ENCODE assay signal across 32 mouse cellular contexts in genomic region chr17:44827964-44828363, GRCm38 (mm10). TPM values are rescaled to one million over a fixed set of nuclear protein-coding genes. Genes with fewer than 3 reads are reported as not detected.
A peak's percentile ranks its signal among the peaks of the same experiment; 100 is the strongest.
DNase-seq lines count a peak whose midpoint lies in the region; ATAC-seq and TF ChIP-seq lines count a peak whose summit lies in the region.
"Had no signal": no experiment of that assay in that cellular context is flagged by ENCODE, and none has a peak within 500 bp of the region (broad histone marks: within the 10 kb centered on the region; RNA-seq: fewer than 3 reads in every experiment).

No protein-coding gene starts in this region.

- H3K36me3 ChIP-seq in MEL (ENCODE audit: control insufficient read depth in 1 of 2, insufficient read depth in 2 of 2, low read length in 2 of 2) = peaks cover 0 to 29% of the 10 kb centered on the region in 2 experiments; a peak in 2 of 4 replicates
- H3K36me3 ChIP-seq in liver, embryonic 16.5 days (ENCODE audit: control insufficient read depth, insufficient read depth) = no peaks in the 10 kb centered on the region
- H3K36me3 ChIP-seq in hindbrain, embryonic 10.5 days = no peaks in the 10 kb centered on the region
- H3K36me3 ChIP-seq: embryonic facial prominence, embryonic 12.5 days; G1E; heart, embryonic 13.5 days; hindbrain, embryonic 13.5 days; kidney, embryonic 15.5 days; limb, embryonic 12.5 days; neural tube, embryonic 12.5 days had no signal

- H3K4me1 ChIP-seq in MEL (ENCODE audit: control insufficient read depth in 1 of 2, insufficient read depth in 2 of 2, low read length in 2 of 2) = peaks cover 18 to 25% of the 10 kb centered on the region in 2 experiments
- peaks cover 18% of the 10 kb centered on the region for H3K4me1 ChIP-seq in liver, embryonic 16.5 days (ENCODE audit: control insufficient read depth, low read depth, low read length)
- no peaks in the 10 kb centered on the region for H3K4me1 ChIP-seq in cerebellum, adult 2 months (ENCODE audit: control insufficient read depth, insufficient read depth, low read length)
- no peaks in the 10 kb centered on the region for H3K4me1 ChIP-seq in hindbrain, embryonic 10.5 days (replicated peaks)
- H3K4me1 ChIP-seq: embryonic facial prominence, embryonic 12.5 days; hindbrain, embryonic 13.5 days; kidney, embryonic 15.5 days; limb, embryonic 12.5 days; neural tube, embryonic 12.5 days had no signal

- TF ChIP-seq RAD21 in MEL (IDR thresholded peaks at IDR 0.05; ENCODE audit: low read depth, low read length) = no peak

- no peaks in the 10 kb centered on the region for H3K27me3 ChIP-seq in MEL (ENCODE audit: control insufficient read depth in 1 of 2, insufficient read depth in 2 of 2, low read length in 2 of 2)
- H3K27me3 ChIP-seq in liver, embryonic 16.5 days (ENCODE audit: control insufficient read depth, insufficient read depth, low read depth, low read length) = no peaks in the 10 kb centered on the region
- no peaks in the 10 kb centered on the region for H3K27me3 ChIP-seq in cerebellum, adult 2 months (ENCODE audit: control insufficient read depth, insufficient read depth, low read length)
- H3K27me3 ChIP-seq in hindbrain, embryonic 10.5 days (ENCODE audit: insufficient read depth, poor library complexity, severe bottlenecking) = no peaks in the 10 kb centered on the region
- H3K27me3 ChIP-seq: CH12.LX; embryonic facial prominence, embryonic 12.5 days; heart, embryonic 13.5 days; hindbrain, embryonic 13.5 days; kidney, embryonic 15.5 days; limb, embryonic 12.5 days; megakaryocyte, embryonic 14.5 days; neural tube, embryonic 12.5 days had no signal

- no peaks in the 10 kb centered on the region for H3K9me3 ChIP-seq in MEL (replicated peaks; ENCODE audit: insufficient read depth, low read length)
- H3K9me3 ChIP-seq in liver, embryonic 16.5 days (replicated peaks; ENCODE audit: control insufficient read depth, low read length) = no peaks in the 10 kb centered on the region
- 0 out of 2 replicates have a peak, but pooled peaks cover 4% of the 10 kb centered on the region for H3K9me3 ChIP-seq in hindbrain, embryonic 10.5 days
- H3K9me3 ChIP-seq: embryonic facial prominence, embryonic 12.5 days; G1E; heart, embryonic 13.5 days; hindbrain, embryonic 13.5 days; kidney, embryonic 15.5 days; megakaryocyte, embryonic 14.5 days; neural tube, embryonic 12.5 days had no signal

- peak overlapping the region; percentile 34 for H3K4me2 ChIP-seq in liver, embryonic 16.5 days (ENCODE audit: low read depth, low read length)
- H3K4me2 ChIP-seq: embryonic facial prominence, embryonic 12.5 days; heart, embryonic 13.5 days; hindbrain, embryonic 13.5 days; kidney, embryonic 15.5 days; limb, embryonic 12.5 days; lung, embryonic 14.5 days; neural tube, embryonic 12.5 days had no signal

- no peak overlapping the region for H3K9ac ChIP-seq in MEL (ENCODE audit: control insufficient read depth, low read depth, low read length, poor library complexity, severe bottlenecking)
- peak overlapping the region; percentile 25; the same call in 1 of the 2 replicates for H3K9ac ChIP-seq in liver, embryonic 16.5 days (ENCODE audit: low read depth, low read length)
- H3K9ac ChIP-seq: embryonic facial prominence, embryonic 12.5 days; heart, embryonic 13.5 days; hindbrain, embryonic 13.5 days; kidney, embryonic 15.5 days; limb, embryonic 12.5 days; lung, embryonic 14.5 days; neural tube, embryonic 12.5 days had no signal

- 30% methylated on average over 4 of the region's 4 CpGs for WGBS in liver, embryonic 16.5 days (ENCODE audit: insufficient replicate concordance)
- 88% methylated on average over 4 of the region's 4 CpGs for WGBS in cerebellum, adult 2 months
- WGBS in hindbrain, embryonic 10.5 days = 85% methylated on average over 4 of the region's 4 CpGs

- TF ChIP-seq EP300 in MEL (IDR thresholded peaks at IDR 0.05; ENCODE audit: low read depth in 1 of 2, low read length in 2 of 2) = peak; percentile 66 to 84

- H3K27ac ChIP-seq in MEL (ENCODE audit: control insufficient read depth, low read depth, low read length) = peak overlapping the region; percentile 43; the same call in 1 of the 2 replicates
- H3K27ac ChIP-seq in liver, embryonic 16.5 days (ENCODE audit: low read length) = peak overlapping the region; percentile 80
- H3K27ac ChIP-seq in cerebellum, adult 2 months (ENCODE audit: insufficient read depth, low read length) = no peak overlapping the region
- H3K27ac ChIP-seq in hindbrain, embryonic 10.5 days = no peak overlapping the region
- H3K27ac ChIP-seq: embryonic facial prominence, embryonic 12.5 days; heart, embryonic 13.5 days; hindbrain, embryonic 13.5 days; kidney, embryonic 15.5 days; limb, embryonic 12.5 days; neural tube, embryonic 12.5 days had no signal

- H3K79me2 ChIP-seq in MEL (ENCODE audit: control insufficient read depth, insufficient read depth, low read length, poor library complexity) = no peaks in the 10 kb centered on the region

- TF ChIP-seq POLR2A in MEL (IDR thresholded peaks at IDR 0.05; ENCODE audit: control insufficient read depth in 1 of 2, insufficient read depth in 1 of 2, low read depth in 1 of 2, low read length in 2 of 2, poor library complexity in 1 of 2) = no peak
- no peak for TF ChIP-seq POLR2A in cerebellum, adult 2 months (IDR thresholded peaks at IDR 0.05; ENCODE audit: borderline replicate concordance, insufficient read depth, low read length)

- peak; percentile 70 for DNase-seq in MEL (ENCODE audit: low read depth, low spot score)
- peak; percentile 64 for DNase-seq in c-Kit-negative CD71-positive TER-119-positive erythroid progenitor cells, embryonic 14.5 days (ENCODE audit: low read depth, low spot score)
- peak; percentile 64 for DNase-seq in liver
- no peak for DNase-seq in cerebellum, adult 2 months
- no peak for DNase-seq in hindbrain, embryonic 10.5 days (ENCODE audit: low spot score)
- no peak for DNase-seq in retina, embryonic 14.5 days (ENCODE audit: low spot score)
- DNase-seq: adrenal gland, postnatal 10 days; B cell, adult 2 months; cerebellum, adult 11 months; cerebellum, postnatal 14 days; gastrocnemius, postnatal 25 days; heart, adult 18-20 months; heart, postnatal 14 days; kidney, adult 11 months; kidney, postnatal 36 days; lung, embryonic 14.5 days; midbrain, embryonic 14.5 days; right cerebral cortex, adult 18-20 months; right cerebral cortex, postnatal 4 days; thymus, postnatal 14 days had no signal

- ATAC-seq in liver, embryonic 16.5 days (ENCODE audit: low read depth) = peak; percentile 96
- ATAC-seq: activated CD4-positive, CD25-positive, alpha-beta regulatory T cell, adult 4 months; forebrain, embryonic 16.5 days had no signal

- no peak for TF ChIP-seq CTCF in MEL (IDR thresholded peaks at IDR 0.05 in 2 of 3, conservative IDR thresholded peaks at IDR 0.05 in 1 of 3; ENCODE audit: control insufficient read depth in 1 of 3, insufficient read depth in 1 of 3, low read depth in 2 of 3, low read length in 3 of 3, poor library complexity in 1 of 3, severe bottlenecking in 1 of 3)
- no peak for TF ChIP-seq CTCF in cerebellum, adult 2 months (IDR thresholded peaks at IDR 0.05; ENCODE audit: borderline replicate concordance, insufficient read depth, low read depth, low read length)

- no peak overlapping the region for H3K4me3 ChIP-seq in MEL (ENCODE audit: control insufficient read depth in 1 of 2, insufficient read depth in 1 of 2, low read depth in 2 of 2, low read length in 2 of 2)
- no peak overlapping the region for H3K4me3 ChIP-seq in liver, embryonic 16.5 days (ENCODE audit: low read depth, low read length)
- H3K4me3 ChIP-seq in cerebellum, adult 2 months (replicated peaks; ENCODE audit: insufficient read depth, low read depth, low read length) = no peak overlapping the region
- no peak overlapping the region for H3K4me3 ChIP-seq in hindbrain, embryonic 10.5 days
- H3K4me3 ChIP-seq: embryonic facial prominence, embryonic 12.5 days; heart, embryonic 13.5 days; hindbrain, embryonic 13.5 days; kidney, embryonic 15.5 days; limb, embryonic 12.5 days; neural tube, embryonic 12.5 days had no signal

TF ChIP-seq in MEL, 35 proteins besides CTCF, POLR2A, EP300 and RAD21:
- TF ChIP-seq RCOR1 (IDR thresholded peaks at IDR 0.05; ENCODE audit: low read depth, low read length) = peak; percentile 69
- peak; percentile 54 for TF ChIP-seq ZNF384 (IDR thresholded peaks at IDR 0.05; ENCODE audit: low read depth, low read length)
- no peak for TF ChIP-seq UBTF (IDR thresholded peaks at IDR 0.05; ENCODE audit: borderline replicate concordance, insufficient read depth, low read depth, low read length)
- peak; percentile 43 for TF ChIP-seq TAL1 (IDR thresholded peaks at IDR 0.05; ENCODE audit: low read length)
- peak; percentile 73; the same call in 1 of the 2 replicates for TF ChIP-seq GABPA (IDR thresholded peaks at IDR 0.05; ENCODE audit: low read depth, low read length)
- TF ChIP-seq ZKSCAN1 (IDR thresholded peaks at IDR 0.05; ENCODE audit: low read depth, low read length) = no peak
- no peak; the same call in 1 of the 2 replicates for TF ChIP-seq SIN3A (IDR thresholded peaks at IDR 0.05; ENCODE audit: low read length)
- peak; percentile 81 for TF ChIP-seq GATA1 (IDR thresholded peaks at IDR 0.05; ENCODE audit: low read depth, low read length)
- no peak for TF ChIP-seq HCFC1 (IDR thresholded peaks at IDR 0.05; ENCODE audit: low read depth, low read length)
- no peak for TF ChIP-seq MYC (IDR thresholded peaks at IDR 0.05; ENCODE audit: low read depth, low read length)
- TF ChIP-seq TCF12 (IDR thresholded peaks at IDR 0.05; ENCODE audit: low read depth, low read length) = peak; percentile 65
- no peak for TF ChIP-seq NELFE (IDR thresholded peaks at IDR 0.05; ENCODE audit: low read depth, low read length)
- peak; percentile 43; the same call in 1 of the 2 replicates for TF ChIP-seq ETS1 (IDR thresholded peaks at IDR 0.05; ENCODE audit: low read depth, low read length)

RNA-seq across cellular contexts. Expression of gene Runx2, which starts 13.4 kb away (rescaled TPM):
- total RNA-seq in MEL (2012; rRNA removed) = not detected in 2 replicates
- polyA plus RNA-seq in MEL (2012; ENCODE audit: insufficient read depth in 1 of 2, insufficient read length in 2 of 2, low read depth in 1 of 2, low replicate concordance in 2 of 2, missing spikeins in 1 of 2) = not detected
- 0.25 and 0.64 TPM in 2 replicates for polyA plus RNA-seq in liver, embryonic 16.5 days (2015; fragmentation: Nextera tagmentation; extraction: Ambion mirVana)
- polyA plus RNA-seq in cerebellum, adult 2 months (2012; rRNA removed) = 0.68 and 0.95 TPM in 2 replicates
- polyA plus RNA-seq in hindbrain, embryonic 10.5 days (2016; fragmentation: Nextera tagmentation; extraction: Ambion mirVana) = 0.42 and 0.52 TPM in 2 replicates

RNA-seq across cellular contexts. Expression of gene Supt3, which starts 51.0 kb away (rescaled TPM):
- total RNA-seq in MEL (2012; rRNA removed) = 7.0 and 7.6 TPM in 2 replicates
- 10 to 100 TPM in 1 of 2 experiments, not detected in 1; 28.6 TPM for polyA plus RNA-seq in MEL (2012; ENCODE audit: insufficient read depth in 1 of 2, insufficient read length in 2 of 2, low read depth in 1 of 2, low replicate concordance in 2 of 2, missing spikeins in 1 of 2)
- polyA plus RNA-seq in liver, embryonic 16.5 days (2015; fragmentation: Nextera tagmentation; extraction: Ambion mirVana) = 6.0 and 6.2 TPM in 2 replicates
- 7.8 and 8.2 TPM in 2 replicates for polyA plus RNA-seq in cerebellum, adult 2 months (2012; rRNA removed)
- 22.3 and 23.7 TPM in 2 replicates for polyA plus RNA-seq in hindbrain, embryonic 10.5 days (2016; fragmentation: Nextera tagmentation; extraction: Ambion mirVana)

Comparison
In these comparisons a context has a peak if more than half of its experiments do, and no peak if none do; other contexts are left out.
1. DNase-seq: peak in MEL (single experiment), c-Kit-negative CD71-positive TER-119-positive erythroid progenitor cells, embryonic 14.5 days (single experiment) and liver (single experiment); none in cerebellum, adult 2 months (0 of 2), hindbrain, embryonic 10.5 days (single experiment) and retina, embryonic 14.5 days (single experiment).
2. H3K27ac ChIP-seq: peak in MEL (single experiment) and liver, embryonic 16.5 days (single experiment); none in cerebellum, adult 2 months (single experiment) and hindbrain, embryonic 10.5 days (single experiment).